Mouse (Mus musculus) liver, embryonic 13.5 days (tissue): ENCODE measurements around the gene Cnp. TPM values are rescaled to one million over a fixed set of nuclear protein-coding genes. Genes with fewer than 3 reads are reported as not detected.
"Not testable (repeated sequence)": the region's sequence is repeated elsewhere in the genome, so short reads cannot be mapped to it uniquely, and the experiment has no call there.

Experiments used
- ATAC-seq: fragments of 200-750 bp; cut with Nextera tagmentation; 2 replicates; pipeline ENCODE4 v1.8.0; 2017; ENCODE audit warnings: low read depth, mild to moderate bottlenecking, moderate number of reproducible peaks, moderate library complexity
- DNase-seq: peaks from one replicate; pipeline ENCODE4 v3.0.0; 2022
- H3K27ac ChIP-seq: fragments of 300-500 bp; sonication (generic); 2 replicates; pipeline ENCODE4 v1.5.1; 2015; ENCODE audit warnings: moderate library complexity, mild to moderate bottlenecking, inconsistent platforms
- H3K27me3 ChIP-seq: fragments of 300-500 bp; sonication (generic); 2 replicates; pipeline ENCODE4 v1.6.1; 2015; ENCODE audit warnings: mild to moderate bottlenecking, inconsistent platforms
- H3K36me3 ChIP-seq: fragments of 300-500 bp; sonication (generic); 2 replicates; pipeline ENCODE4 v1.6.1; 2015; ENCODE audit warnings: mild to moderate bottlenecking, inconsistent platforms
- H3K4me1 ChIP-seq: fragments of 300-500 bp; sonication (generic); replicated peaks from 2 replicates; pipeline ENCODE4 v1.6.1; 2015; ENCODE audit warnings: inconsistent platforms
- H3K4me2 ChIP-seq: fragments of 300-500 bp; sonication (generic); 2 replicates; pipeline ENCODE4 v1.6.1; 2015; ENCODE audit warnings: inconsistent platforms, mild to moderate bottlenecking, moderate library complexity
- H3K4me3 ChIP-seq: fragments of 300-500 bp; sonication (generic); replicated peaks from 2 replicates; pipeline ENCODE4 v1.5.1; 2015; ENCODE audit warnings: mild to moderate bottlenecking, inconsistent platforms
- H3K9ac ChIP-seq: fragments of 300-500 bp; sonication (generic); 2 replicates; pipeline ENCODE4 v1.6.1; 2015; ENCODE audit warnings: mild to moderate bottlenecking, inconsistent platforms
- H3K9me3 ChIP-seq: fragments of 300-500 bp; sonication (generic); replicated peaks from 2 replicates; pipeline ENCODE4 v1.6.1; 2016; ENCODE audit warnings: inconsistent platforms
- WGBS: fragments of 180-500 bp; shearing (Covaris S2); methylation state at CpG from one replicate; pipeline ENCODE4 v1.1.7; 2015; ENCODE audit not compliant: insufficient replicate concordance; 5-methylcytosine and 5-hydroxymethylcytosine counted together
- polyA plus RNA-seq: library from polyadenylated mRNA; unstranded; fragments of >200 nt; fragmentation: Nextera tagmentation; extraction: Ambion mirVana; gene quantifications from 2 replicates; pipeline ENCODE4 v1.2.1, GENCODE M21; 2015

Gene Cnp
- polyA plus RNA-seq, 1 experiment from 2014 or later = 13.2 TPM

DNA sequence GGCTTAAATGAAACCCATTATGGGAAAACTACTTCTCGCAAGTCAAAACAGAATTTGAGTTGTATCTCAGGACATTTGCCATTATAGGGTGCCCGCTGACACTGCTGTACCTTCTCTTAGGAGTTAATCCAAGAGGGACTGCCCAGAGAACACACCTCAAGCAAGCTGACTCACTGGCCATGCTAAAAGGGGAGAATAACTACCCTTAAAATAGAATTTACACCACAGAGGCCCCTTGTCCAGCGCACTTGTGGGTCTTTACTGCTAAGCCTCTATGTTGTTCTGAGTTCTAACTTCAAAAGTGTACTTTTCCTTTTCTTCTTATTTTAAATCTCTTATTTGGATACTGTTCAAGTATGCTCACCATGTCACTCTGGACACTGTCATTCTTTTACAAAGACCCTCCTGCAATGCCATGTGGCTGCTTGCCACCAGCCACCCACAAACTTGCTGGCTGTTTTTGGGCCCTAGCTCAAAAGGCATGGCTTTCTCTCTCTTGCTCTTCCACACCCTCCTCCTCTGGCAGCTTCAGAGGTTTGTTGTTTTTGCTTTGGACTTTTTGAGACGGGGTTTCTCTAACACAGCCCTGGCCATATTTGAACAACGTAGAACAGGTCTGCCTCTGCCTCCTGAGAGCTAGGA, 34.8 kb downstream of the Cnp start:
- ATAC-seq (no peak), DNase-seq (no peak)
- H3K27me3 ChIP-seq = no peaks in the 10 kb centered on the region
- H3K4me2 ChIP-seq = no peak overlapping the region
- H3K9ac ChIP-seq = no peak overlapping the region
- peaks cover 32% of the 10 kb centered on the region for H3K4me1 ChIP-seq
- WGBS = 77% methylated on average over 5 of the region's 5 CpGs
- H3K4me3 ChIP-seq = no peak overlapping the region
- H3K27ac ChIP-seq = no peak overlapping the region
- H3K36me3 ChIP-seq = peaks cover 25% of the 10 kb centered on the region
- H3K9me3 ChIP-seq = no peaks in the 10 kb centered on the region

DNA sequence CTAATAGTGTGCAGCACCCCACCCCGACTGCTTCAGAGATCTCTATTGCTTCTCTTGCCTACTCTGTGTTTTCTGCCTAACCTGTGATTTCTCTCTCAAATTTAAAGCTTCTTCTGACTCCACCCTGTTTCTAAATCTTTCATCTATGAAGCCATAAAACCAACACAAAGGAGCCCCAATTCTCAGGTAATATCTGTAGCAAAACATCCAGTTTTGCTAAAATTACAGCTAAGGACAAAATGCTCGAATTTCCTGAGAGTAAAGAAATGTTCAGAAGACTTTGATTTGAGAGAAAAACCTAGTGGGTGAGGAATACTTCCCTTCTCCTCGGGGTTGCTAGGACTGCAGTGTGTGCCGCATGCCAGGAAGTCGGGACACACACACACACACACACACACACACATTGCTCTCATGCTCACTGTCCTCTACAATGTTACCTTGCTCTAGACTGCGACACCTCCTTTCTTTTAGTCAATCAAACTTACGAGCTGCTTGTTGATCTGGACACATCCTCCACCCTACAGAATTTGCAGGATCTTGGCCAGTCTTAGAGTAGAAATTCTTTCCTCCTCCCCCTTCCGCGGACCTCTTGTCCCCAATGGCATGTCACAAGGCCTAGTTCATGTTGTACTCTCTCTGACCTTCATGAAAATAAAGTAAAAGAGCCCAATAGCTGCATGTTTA, 35.4 kb downstream of the Cnp start:
- no peaks in the 10 kb centered on the region for H3K9me3 ChIP-seq
- no peak overlapping the region for H3K4me3 ChIP-seq
- 69% methylated on average over 9 of the region's 9 CpGs for WGBS
- ATAC-seq (no peak), DNase-seq (no peak)
- H3K4me2 ChIP-seq = no peak overlapping the region
- no peaks in the 10 kb centered on the region for H3K27me3 ChIP-seq
- H3K4me1 ChIP-seq = peaks cover 36% of the 10 kb centered on the region
- no peak overlapping the region for H3K9ac ChIP-seq
- no peak overlapping the region for H3K27ac ChIP-seq
- H3K36me3 ChIP-seq = peaks cover 25% of the 10 kb centered on the region

DNA sequence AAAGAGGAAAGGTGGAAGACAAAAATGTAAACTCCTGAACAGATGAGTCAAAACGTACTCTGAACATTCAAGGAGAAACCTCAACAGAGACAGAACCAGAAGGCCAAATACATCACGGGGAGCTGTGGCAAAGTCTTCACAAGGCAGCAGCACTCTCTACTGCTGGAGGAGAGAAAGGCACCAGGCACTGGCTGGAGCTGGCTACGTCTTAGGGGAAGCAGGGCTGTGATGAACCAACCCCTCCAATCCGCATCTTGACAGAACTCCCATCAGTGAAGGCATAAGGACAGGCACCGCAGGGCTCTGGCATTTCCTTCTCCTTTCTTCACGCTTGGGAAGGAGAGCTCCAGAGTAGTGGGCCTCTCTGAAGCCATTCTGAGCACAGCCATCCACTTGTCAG, 36.9 kb downstream of the Cnp start:
- 69% methylated on average over 6 of the region's 6 CpGs for WGBS
- no peak overlapping the region for H3K4me3 ChIP-seq
- ATAC-seq = no peak

GRCm38 (mm10) chr11:100613241-100613640, 38.5 kb downstream of the Cnp start:
- ATAC-seq (no peak), DNase-seq (no peak)
- Histone ChIP-seq H3K4me3 (no peak overlapping the region), H3K4me2 (no peak overlapping the region), H3K9me3 (no peaks in the 10 kb centered on the region), H3K4me1 (peaks cover 63% of the 10 kb centered on the region), H3K36me3 (peaks cover 25% of the 10 kb centered on the region), H3K27ac (no peak overlapping the region), H3K27me3 (no peaks in the 10 kb centered on the region), H3K9ac (no peak overlapping the region)
- WGBS = 78% methylated on average over 3 of the region's 3 CpGs

More for the DNA sequence above, 36.9 kb downstream of the Cnp start:
- Histone ChIP-seq H3K4me1 (peaks cover 48% of the 10 kb centered on the region), H3K4me2 (no peak overlapping the region), H3K36me3 (peaks cover 33% of the 10 kb centered on the region), H3K9me3 (no peaks in the 10 kb centered on the region), H3K27ac (no peak overlapping the region), H3K27me3 (no peaks in the 10 kb centered on the region), H3K9ac (no peak overlapping the region)
- DNase-seq = no peak

DNA sequence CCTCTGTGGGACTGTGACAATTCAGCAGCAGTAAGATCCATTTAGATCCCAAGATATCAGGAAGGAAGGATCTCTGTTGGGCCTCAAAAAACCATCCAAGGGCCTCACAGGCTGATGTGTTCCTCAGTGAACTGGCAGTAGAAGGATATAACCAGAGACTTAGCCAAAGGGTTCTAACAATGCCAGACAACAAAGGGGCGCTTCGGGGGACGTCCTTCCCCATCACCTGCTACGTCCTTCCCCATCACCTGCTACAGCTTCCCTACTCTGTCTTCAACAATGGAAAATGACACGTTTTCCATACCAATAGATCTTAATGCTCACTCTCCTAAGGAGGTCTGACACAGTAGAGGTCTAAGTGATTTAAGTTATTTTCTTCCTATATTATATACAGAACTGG, 41.6 kb downstream of the Cnp start:
- WGBS = 76% methylated on average over 5 of the region's 5 CpGs
- no peak for ATAC-seq
- H3K4me1 ChIP-seq = peaks cover 63% of the 10 kb centered on the region

DNA sequence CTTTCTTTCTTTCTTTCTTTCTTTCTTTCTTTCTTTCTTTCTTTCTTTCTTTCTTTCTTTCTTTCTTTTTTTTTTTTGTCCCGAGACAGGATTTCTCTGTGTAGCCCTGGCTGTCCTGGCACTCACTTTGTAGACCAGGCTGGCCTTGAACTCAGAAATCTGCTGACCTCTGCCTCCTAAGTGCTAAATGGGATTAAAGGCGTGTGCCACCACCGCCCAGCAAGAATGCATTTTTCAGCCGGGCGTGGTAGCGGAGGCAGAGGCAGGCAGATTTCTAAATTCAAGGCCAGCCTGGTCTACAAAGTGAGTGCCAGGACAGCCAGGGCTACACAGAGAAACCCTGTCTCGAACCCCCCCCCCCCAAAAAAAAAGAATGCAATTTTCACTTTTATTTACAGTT, 42.1 kb downstream of the Cnp start:
- peaks cover 60% of the 10 kb centered on the region for H3K4me1 ChIP-seq
- not testable (repeated sequence) for H3K9me3 ChIP-seq, H3K4me2 ChIP-seq, H3K4me3 ChIP-seq, DNase-seq, H3K27ac ChIP-seq, ATAC-seq, H3K9ac ChIP-seq, H3K27me3 ChIP-seq
- peaks cover 10% of the 10 kb centered on the region for H3K36me3 ChIP-seq
- 79% methylated on average over 7 of the region's 7 CpGs for WGBS

More for the DNA sequence above, 41.6 kb downstream of the Cnp start:
- H3K4me2 ChIP-seq = no peak overlapping the region
- H3K27ac ChIP-seq = no peak overlapping the region
- no peak overlapping the region for H3K9ac ChIP-seq
- no peaks in the 10 kb centered on the region for H3K27me3 ChIP-seq
- peaks cover 15% of the 10 kb centered on the region for H3K36me3 ChIP-seq
- no peaks in the 10 kb centered on the region for H3K9me3 ChIP-seq
- DNase-seq = no peak
- no peak overlapping the region for H3K4me3 ChIP-seq

DNA sequence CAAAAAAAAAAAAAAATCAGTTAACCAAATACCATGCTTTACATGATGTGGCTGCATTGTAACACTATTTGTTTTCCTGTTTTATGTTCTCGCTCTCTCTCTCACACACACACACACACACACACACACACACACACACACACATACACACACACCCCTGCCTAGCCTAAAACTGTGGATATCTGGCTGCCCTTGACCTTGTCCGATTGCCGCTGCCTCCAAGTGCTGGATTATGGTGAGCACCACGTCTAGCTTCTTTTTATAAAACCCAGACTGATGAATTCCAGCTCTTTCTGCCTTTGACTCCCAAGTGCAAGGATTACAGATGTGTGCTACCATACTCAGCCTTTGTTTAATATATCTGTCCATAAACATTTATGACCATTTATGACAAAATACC, 42.8 kb downstream of the Cnp start:
- WGBS = 89% methylated on average over 4 of the region's 4 CpGs
- H3K9ac ChIP-seq = no peak overlapping the region
- peak overlapping the region; percentile 84; the same call in 1 of the 2 replicates for H3K4me3 ChIP-seq
- ATAC-seq (no peak), DNase-seq (no peak)
- H3K27ac ChIP-seq = no peak overlapping the region
- peaks cover 58% of the 10 kb centered on the region for H3K4me1 ChIP-seq
- H3K4me2 ChIP-seq = peak overlapping the region; percentile 86
- H3K36me3 ChIP-seq = peaks cover 8% of the 10 kb centered on the region
- H3K9me3 ChIP-seq = no peaks in the 10 kb centered on the region
- no peaks in the 10 kb centered on the region for H3K27me3 ChIP-seq

GRCm38 (mm10) chr11:100618761-100619484, 44.2 kb downstream of the Cnp start, which contains the start of gene Nkiras2:
Gene Nkiras2, plus strand, starts transcription at chr11:100619244.
- Histone ChIP-seq H3K36me3 (peaks cover 8% of the 10 kb centered on the region), H3K27me3 (no peaks in the 10 kb centered on the region), H3K4me1 (peaks cover 64% of the 10 kb centered on the region), H3K4me2 (peak within 1 kb of the TSS; percentile 86), H3K4me3 (peak within 1 kb of the TSS; percentile 84), H3K9me3 (no peaks in the 10 kb centered on the region), H3K9ac (peak within 1 kb of the TSS; percentile 88), H3K27ac (peak within 1 kb of the TSS; percentile 83)
- 0% methylated on average over 36 of the region's 36 CpGs for WGBS
- DNase-seq (peak; percentile 48), ATAC-seq (peak; percentile 63)

- Histone ChIP-seq H3K4me2 (peak overlapping the region; percentile 86), H3K4me1 (peaks cover 70% of the 10 kb centered on the region), H3K27me3 (no peaks in the 10 kb centered on the region), H3K36me3 (peaks cover 9% of the 10 kb centered on the region), H3K9ac (peak overlapping the region; percentile 88), H3K4me3 (peak overlapping the region; percentile 84), H3K9me3 (no peaks in the 10 kb centered on the region), H3K27ac (peak overlapping the region; percentile 83)
- DNase-seq (peak; percentile 91), ATAC-seq (peak; percentile 92)
- WGBS = under 1% methylated on average over 39 of the region's 40 CpGs
These were observed 44.8 kb downstream of the Cnp start for GRCm38 (mm10) chr11:100619485-100619975.

GRCm38 (mm10) chr11:100619982-100620381, 45.3 kb downstream of the Cnp start, which contains the start of gene Dnajc7:
Gene Dnajc7, minus strand, starts transcription at chr11:100620168.
- DNase-seq = no peak
- WGBS = 9% methylated on average over 11 of the region's 11 CpGs
- ATAC-seq = peak; percentile 9
- Histone ChIP-seq H3K27me3 (no peaks in the 10 kb centered on the region), H3K4me2 (peak within 1 kb of the TSS; percentile 86), H3K36me3 (peaks cover 14% of the 10 kb centered on the region), H3K9ac (peak within 1 kb of the TSS; percentile 88), H3K4me1 (peaks cover 72% of the 10 kb centered on the region), H3K9me3 (no peaks in the 10 kb centered on the region), H3K4me3 (peak within 1 kb of the TSS; percentile 84), H3K27ac (peak within 1 kb of the TSS; percentile 83)

DNA sequence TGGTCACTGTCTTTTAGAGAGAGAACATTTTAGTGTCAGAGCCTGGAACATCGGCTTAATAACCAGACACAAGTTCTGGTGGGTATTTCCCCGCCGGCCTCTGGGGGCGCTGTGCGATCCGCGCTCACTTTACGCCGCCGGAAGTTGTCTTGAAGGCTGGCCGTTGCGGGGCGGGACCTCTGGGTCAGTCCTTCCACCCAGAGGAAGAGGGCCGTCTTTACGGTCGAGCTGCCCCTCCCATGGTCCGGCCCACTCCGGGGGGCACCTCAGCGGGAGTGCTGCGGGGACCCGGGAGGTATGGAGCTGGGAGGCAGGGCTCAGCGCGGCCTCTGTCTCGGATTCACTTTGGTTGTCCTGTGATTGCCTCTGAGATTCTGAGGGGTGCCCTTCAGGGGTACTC, 48.0 kb downstream of the Cnp start:
- Histone ChIP-seq H3K4me2 (peak overlapping the region; percentile 79), H3K4me1 (peaks cover 73% of the 10 kb centered on the region), H3K27ac (peak overlapping the region; percentile 77), H3K9me3 (no peaks in the 10 kb centered on the region), H3K36me3 (peaks cover 24% of the 10 kb centered on the region), H3K4me3 (peak overlapping the region; percentile 82), H3K9ac (peak overlapping the region; percentile 85), H3K27me3 (no peaks in the 10 kb centered on the region)
- ATAC-seq (peak; percentile 80), DNase-seq (peak; percentile 93)
- WGBS = 0% methylated on average over 24 of the region's 24 CpGs
